Mouse (Mus musculus) erythroblast, embryonic 14.5 days (primary cell): ENCODE results near the gene Cenps.

Source experiments
- GATA1 ChIP-seq: IDR thresholded peaks from 2 replicates; pipeline ENCODE4 v1.6.1; 2012; ENCODE audit warnings: low read length, inconsistent platforms, mixed read lengths
- TAL1 ChIP-seq: IDR thresholded peaks from 3 replicates; pipeline ENCODE4 v1.6.1; 2012; ENCODE audit warnings: low read length, inconsistent platforms, mixed read lengths

DNA sequence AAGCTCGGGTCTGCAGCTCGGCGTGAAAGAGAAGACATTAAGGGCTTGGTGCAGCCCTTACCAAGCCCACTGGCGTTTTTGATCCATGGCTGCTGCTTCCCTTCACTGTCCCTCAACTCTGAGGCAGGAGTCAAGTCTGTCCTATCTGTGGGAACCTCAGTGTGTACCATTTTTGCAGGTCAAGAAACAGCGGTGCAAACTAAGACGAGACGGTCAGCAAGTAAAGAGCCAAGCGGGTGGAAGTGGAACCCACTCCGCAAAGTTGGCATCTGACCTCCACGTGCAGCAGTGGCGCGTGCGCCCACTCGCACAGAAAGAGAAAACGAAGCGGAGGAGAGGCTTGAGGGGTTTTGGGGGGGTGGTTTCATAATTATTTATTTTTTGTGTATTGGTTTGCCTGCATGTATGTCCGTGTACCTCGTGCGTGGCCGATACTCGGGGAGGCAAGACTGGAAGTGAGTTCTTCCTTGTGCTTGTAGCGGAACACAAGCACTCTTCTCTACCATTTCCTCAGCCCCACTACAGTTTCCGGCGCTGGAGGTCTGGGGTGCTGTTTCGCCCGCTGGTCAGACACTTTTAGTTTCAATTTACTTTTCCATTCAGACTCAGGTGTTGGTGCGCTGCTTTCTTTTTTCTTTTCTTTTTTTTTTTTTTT lies 29.7 kb upstream of the Cenps start:
- TF ChIP-seq GATA1 = no peak
- no peak for TF ChIP-seq TAL1
